Mouse (Mus musculus) spleen, adult 2 months (tissue): ENCODE data around the gene Adamts16.
"Not testable (repeated sequence)": the region's sequence is repeated elsewhere in the genome, so short reads cannot be mapped to it uniquely, and the experiment has no call there.

Experiments used
- CTCF ChIP-seq: fragments of 200-500 bp; IDR thresholded peaks from 2 replicates; pipeline ENCODE4 v1.5.1; 2011; ENCODE audit warnings: mild to moderate bottlenecking, inconsistent platforms; ENCODE audit not compliant: insufficient read depth, insufficient read length, insufficient replicate concordance; ENCODE audit errors: extremely low read depth
- POLR2A ChIP-seq: fragments of 200-500 bp; IDR thresholded peaks from 2 replicates; pipeline ENCODE4 v1.6.1; 2011; ENCODE audit warnings: low read depth, low read length, inconsistent platforms

DNA sequence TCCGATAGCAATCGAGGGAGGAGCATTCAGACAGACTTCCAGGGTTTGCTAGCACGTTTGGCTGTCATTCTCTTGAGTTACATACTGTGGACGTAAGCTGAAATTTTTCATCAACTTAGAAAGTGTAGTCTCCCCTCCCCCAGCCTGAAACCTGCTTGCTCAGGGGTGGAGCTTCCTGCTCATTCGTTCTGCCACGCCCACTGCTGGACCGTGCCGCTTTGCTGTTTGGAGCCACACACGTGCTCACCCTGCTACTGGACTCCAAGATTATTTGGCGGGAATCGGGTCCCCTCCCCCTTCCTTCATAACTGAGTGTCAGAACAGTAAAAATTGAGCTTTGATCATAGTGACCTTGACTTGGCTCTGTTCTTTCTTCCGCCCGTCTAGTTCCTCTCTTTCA, 32.2 kb upstream of the Adamts16 start:
- TF ChIP-seq CTCF, POLR2A: not testable (repeated sequence)
